In genomic region chr1:134342278-134342664, GRCm38 (mm10) we compare ENCODE assay signal across 13 mouse cellular contexts. TPM values are rescaled to one million over a fixed set of nuclear protein-coding genes. Genes with fewer than 3 reads are reported as not detected.
DNase-seq lines count a peak whose midpoint lies in the region; ATAC-seq and TF ChIP-seq lines count a peak whose summit lies in the region.
"Had no signal": no experiment of that assay in that cellular context is flagged by ENCODE, and none has a peak within 500 bp of the region (broad histone marks: within the 10 kb centered on the region; RNA-seq: fewer than 3 reads in every experiment).

No protein-coding gene starts in this region.

- H3K79me2 ChIP-seq in myocyte (ENCODE audit: control insufficient read depth, insufficient read depth), result no peaks in the 10 kb centered on the region

- H3K4me3 ChIP-seq in forebrain, embryonic 13.5 days, result no peak overlapping the region
- no peak overlapping the region for H3K4me3 ChIP-seq in forebrain, embryonic 14.5 days (ENCODE audit: low read depth, low read length)
- peak overlapping the region; percentile 78; the same call in 1 of the 2 replicates for H3K4me3 ChIP-seq in layer of hippocampus, adult 2 months
- no peak overlapping the region for H3K4me3 ChIP-seq in embryonic facial prominence, embryonic 15.5 days (replicated peaks)
- H3K4me3 ChIP-seq in myocyte, result no peak overlapping the region
- H3K4me3 ChIP-seq: megakaryocyte, embryonic 14.5 days had no signal

- ATAC-seq in forebrain, embryonic 13.5 days, result no peak
- ATAC-seq in forebrain, embryonic 14.5 days, result no peak
- no peak for ATAC-seq in embryonic facial prominence, embryonic 15.5 days (ENCODE audit: insufficient number of reproducible peaks, low FRiP score, low TSS enrichment, low read depth)

- no peak overlapping the region for H3K27ac ChIP-seq in forebrain, embryonic 13.5 days
- H3K27ac ChIP-seq in forebrain, embryonic 14.5 days (ENCODE audit: low read depth, low read length), result no peak overlapping the region
- no peak overlapping the region for H3K27ac ChIP-seq in layer of hippocampus, adult 2 months
- H3K27ac ChIP-seq in embryonic facial prominence, embryonic 15.5 days (replicated peaks), result peak overlapping the region; percentile 19; the same call in 1 of the 2 replicates

- H3K4me1 ChIP-seq in forebrain, embryonic 13.5 days, result peaks cover 16% of the 10 kb centered on the region
- 0 out of 2 replicates have a peak, but pooled peaks cover 6% of the 10 kb centered on the region for H3K4me1 ChIP-seq in forebrain, embryonic 14.5 days (ENCODE audit: control insufficient read depth, insufficient read depth, low read length)
- H3K4me1 ChIP-seq in embryonic facial prominence, embryonic 15.5 days, result peaks cover 18% of the 10 kb centered on the region

- H3K4me2 ChIP-seq in forebrain, embryonic 13.5 days, result no peak overlapping the region
- H3K4me2 ChIP-seq in forebrain, embryonic 14.5 days (ENCODE audit: low read length), result no peak overlapping the region
- no peak overlapping the region for H3K4me2 ChIP-seq in embryonic facial prominence, embryonic 15.5 days (replicated peaks)
- H3K4me2 ChIP-seq in myocyte (ENCODE audit: low read depth), result peak overlapping the region; percentile 51

- TF ChIP-seq POLR2A in myocyte (IDR thresholded peaks at IDR 0.05; ENCODE audit: insufficient read length, low read depth), result no peak

- intact Hi-C loops in left cerebral cortex, postnatal 10 days (cut with DNase I), result no loop called here
- intact Hi-C loops in gastrocnemius, postnatal 36 days (cut with DNase I), result no loop called here

- H3K27me3 ChIP-seq in forebrain, embryonic 13.5 days, result no peaks in the 10 kb centered on the region
- no peaks in the 10 kb centered on the region for H3K27me3 ChIP-seq in forebrain, embryonic 14.5 days (replicated peaks; ENCODE audit: control insufficient read depth, insufficient read depth, low read length)
- no peaks in the 10 kb centered on the region for H3K27me3 ChIP-seq in embryonic facial prominence, embryonic 15.5 days
- no peaks in the 10 kb centered on the region for H3K27me3 ChIP-seq in myocyte (ENCODE audit: control insufficient read depth, insufficient read depth, insufficient read length)

- H3ac ChIP-seq in myocyte (ENCODE audit: control insufficient read depth, insufficient read length), result no peak overlapping the region

- peaks cover 16% of the 10 kb centered on the region for H3K36me3 ChIP-seq in forebrain, embryonic 13.5 days (ENCODE audit: poor library complexity, severe bottlenecking)
- peaks cover 16% of the 10 kb centered on the region; the same call in 1 of the 2 replicates for H3K36me3 ChIP-seq in forebrain, embryonic 14.5 days (ENCODE audit: control insufficient read depth, insufficient read depth, low read length)
- peaks cover 18% of the 10 kb centered on the region for H3K36me3 ChIP-seq in embryonic facial prominence, embryonic 15.5 days
- peaks cover 3% of the 10 kb centered on the region for H3K36me3 ChIP-seq in myocyte (ENCODE audit: control insufficient read depth, insufficient read depth)

- H3K9ac ChIP-seq in forebrain, embryonic 13.5 days, result 0 out of 2 replicates have a peak overlapping the region, but pooled peaks have one; percentile 21
- H3K9ac ChIP-seq in forebrain, embryonic 14.5 days (ENCODE audit: low read length), result no peak overlapping the region
- no peak overlapping the region for H3K9ac ChIP-seq in embryonic facial prominence, embryonic 15.5 days

- H3K9me3 ChIP-seq in forebrain, embryonic 13.5 days (replicated peaks), result no peaks in the 10 kb centered on the region
- H3K9me3 ChIP-seq in forebrain, embryonic 14.5 days (replicated peaks; ENCODE audit: control insufficient read depth, low read length), result no peaks in the 10 kb centered on the region
- no peaks in the 10 kb centered on the region for H3K9me3 ChIP-seq in embryonic facial prominence, embryonic 15.5 days (replicated peaks)

- no peak for TF ChIP-seq CTCF in layer of hippocampus, adult 2 months (conservative IDR thresholded peaks at IDR 0.05)

- no peak for DNase-seq in forebrain, embryonic 14.5 days (ENCODE audit: low spot score)
- no peak for DNase-seq in layer of hippocampus, adult 2 months (ENCODE audit: low spot score in 2 of 2)
- no peak for DNase-seq in layer of hippocampus, postnatal 25 days (ENCODE audit: extremely low spot score in 1 of 2, low spot score in 1 of 2)
- no peak for DNase-seq in left cerebral cortex, postnatal 10 days (ENCODE audit: extremely low spot score in 1 of 2, low spot score in 2 of 2)
- DNase-seq in gastrocnemius, postnatal 36 days, result no peak
- DNase-seq: kidney, adult 8-10 months; lung, adult 18-20 months; thymus, postnatal 14 days had no signal

- 72% methylated on average over 2 of the region's 2 CpGs for WGBS in forebrain, embryonic 13.5 days
- WGBS in forebrain, embryonic 14.5 days, result 67% methylated on average over 2 of the region's 2 CpGs
- WGBS in embryonic facial prominence, embryonic 15.5 days, result 51% methylated on average over 2 of the region's 2 CpGs

TF ChIP-seq in myocyte, 11 proteins besides CTCF, POLR2A, EP300 and RAD21:
- TF ChIP-seq MYOG (IDR thresholded peaks at IDR 0.05; ENCODE audit: control insufficient read depth in 1 of 3, insufficient read depth in 1 of 3, insufficient read length in 2 of 3, low read depth in 2 of 3) (peak in 2 of 3 experiments; percentile 17 to 78), REST (IDR thresholded peaks at IDR 0.05; ENCODE audit: insufficient read depth, insufficient read length) (no peak), CEBPB (IDR thresholded peaks at IDR 0.05; ENCODE audit: insufficient read depth, poor library complexity, severe bottlenecking) (no peak), POLR2AphosphoS2 (IDR thresholded peaks at IDR 0.05; ENCODE audit: insufficient read length, low read depth) (peak; percentile 20), TCF3 (IDR thresholded peaks at IDR 0.05; ENCODE audit: insufficient read length, low read depth) (no peak), E2F4 (IDR thresholded peaks at IDR 0.05; ENCODE audit: insufficient read depth) (no peak), USF1 (IDR thresholded peaks at IDR 0.05; ENCODE audit: low read depth) (no peak), TCF12 (IDR thresholded peaks at IDR 0.05; ENCODE audit: insufficient read depth, poor library complexity, severe bottlenecking) (no peak), SRF (IDR thresholded peaks at IDR 0.05; ENCODE audit: control insufficient read depth, insufficient read length, low read depth) (no peak), MAX (IDR thresholded peaks at IDR 0.05; ENCODE audit: low read depth) (no peak), MYOD1 (IDR thresholded peaks at IDR 0.05; ENCODE audit: control insufficient read depth in 1 of 3, insufficient read length in 2 of 3, low read depth in 2 of 3) (peak in 1 of 3 experiments; percentile 77)

RNA-seq across cellular contexts. Expression of gene Ppfia4, which starts 9.5 kb away (rescaled TPM):
- 3.5 and 3.7 TPM in 2 replicates for polyA plus RNA-seq in forebrain, embryonic 13.5 days (2015; fragmentation: Nextera tagmentation; extraction: Ambion mirVana)
- 5.0 and 7.8 TPM in 2 replicates for polyA plus RNA-seq in forebrain, embryonic 14.5 days (2014; fragmentation: Nextera tagmentation; extraction: Ambion mirVana)
- 10 to 100 TPM; 71.9 to 79.7 TPM for total RNA-seq in layer of hippocampus, adult 2 months (2021)
- total RNA-seq in layer of hippocampus, postnatal 25 days (2021), result 10 to 100 TPM; 69.3 to 78.8 TPM
- polyA plus RNA-seq in embryonic facial prominence, embryonic 15.5 days (2015; fragmentation: Nextera tagmentation; extraction: Ambion mirVana), result 11.6 and 12.2 TPM in 2 replicates
- polyA plus RNA-seq in myocyte (2012; fragmentation: generic; extraction: Trizol), result 35.8 TPM
- 10 to 100 TPM; 78.0 to 78.3 TPM for total RNA-seq in left cerebral cortex, postnatal 10 days (2021)
- total RNA-seq in gastrocnemius, postnatal 36 days (2021), result 1 to 10 TPM in 1 of 2 experiments, under 1 TPM in 1; 0.99 to 1.2 TPM

RNA-seq across cellular contexts. Expression of gene Tmem183a, which starts 19.5 kb away (rescaled TPM):
- 126 and 131 TPM in 2 replicates for polyA plus RNA-seq in forebrain, embryonic 13.5 days (2015; fragmentation: Nextera tagmentation; extraction: Ambion mirVana)
- polyA plus RNA-seq in forebrain, embryonic 14.5 days (2014; fragmentation: Nextera tagmentation; extraction: Ambion mirVana), result 150 and 151 TPM in 2 replicates
- 10 to 100 TPM; 73.5 to 76.7 TPM for total RNA-seq in layer of hippocampus, adult 2 months (2021)
- 10 to 100 TPM; 73.0 to 91.4 TPM for total RNA-seq in layer of hippocampus, postnatal 25 days (2021)
- polyA plus RNA-seq in embryonic facial prominence, embryonic 15.5 days (2015; fragmentation: Nextera tagmentation; extraction: Ambion mirVana), result 70.3 and 82.6 TPM in 2 replicates
- 67.3 TPM for polyA plus RNA-seq in myocyte (2012; fragmentation: generic; extraction: Trizol)
- 10 to 100 TPM; 86.5 to 96.6 TPM for total RNA-seq in left cerebral cortex, postnatal 10 days (2021)
- 10 to 100 TPM; 11.6 to 16.9 TPM for total RNA-seq in gastrocnemius, postnatal 36 days (2021)

RNA-seq across cellular contexts. Expression of gene 4933406M09Rik, which starts 43.5 kb away (rescaled TPM):
- not detected in 2 replicates for polyA plus RNA-seq in forebrain, embryonic 13.5 days (2015; fragmentation: Nextera tagmentation; extraction: Ambion mirVana)
- polyA plus RNA-seq in forebrain, embryonic 14.5 days (2014; fragmentation: Nextera tagmentation; extraction: Ambion mirVana), result not detected in 2 replicates
- total RNA-seq in layer of hippocampus, adult 2 months (2021), result not detected
- not detected for total RNA-seq in layer of hippocampus, postnatal 25 days (2021)
- not detected in 2 replicates for polyA plus RNA-seq in embryonic facial prominence, embryonic 15.5 days (2015; fragmentation: Nextera tagmentation; extraction: Ambion mirVana)
- polyA plus RNA-seq in myocyte (2012; fragmentation: generic; extraction: Trizol), result not detected
- total RNA-seq in left cerebral cortex, postnatal 10 days (2021), result not detected
- total RNA-seq in gastrocnemius, postnatal 36 days (2021), result not detected
- polyA plus RNA-seq: embryonic facial prominence, embryonic 14.5 days had no signal

RNA-seq across cellular contexts. Expression of gene Myog, which starts 52.5 kb away (rescaled TPM):
- not detected in 2 replicates for polyA plus RNA-seq in forebrain, embryonic 13.5 days (2015; fragmentation: Nextera tagmentation; extraction: Ambion mirVana)
- polyA plus RNA-seq in forebrain, embryonic 14.5 days (2014; fragmentation: Nextera tagmentation; extraction: Ambion mirVana), result not detected in 2 replicates
- not detected for total RNA-seq in layer of hippocampus, adult 2 months (2021)
- not detected for total RNA-seq in layer of hippocampus, postnatal 25 days (2021)
- polyA plus RNA-seq in embryonic facial prominence, embryonic 15.5 days (2015; fragmentation: Nextera tagmentation; extraction: Ambion mirVana), result 186 and 239 TPM in 2 replicates
- polyA plus RNA-seq in myocyte (2012; fragmentation: generic; extraction: Trizol), result 1,426 TPM
- not detected for total RNA-seq in left cerebral cortex, postnatal 10 days (2021)
- 10 to 100 TPM; 20.1 to 20.9 TPM for total RNA-seq in gastrocnemius, postnatal 36 days (2021)

Comparison
In these comparisons a context has a peak if more than half of its experiments do, and no peak if none do; other contexts are left out.
1. RNA of gene Ppfia4, which starts 9.5 kb away (total RNA-seq): 71.9 to 79.7 TPM in layer of hippocampus, adult 2 months, 69.3 to 78.8 TPM in layer of hippocampus, postnatal 25 days and 78.0 to 78.3 TPM in left cerebral cortex, postnatal 10 days; 0.99 to 1.2 TPM in gastrocnemius, postnatal 36 days; every median in the first group is over 10 times any median in the second.
2. RNA of gene Tmem183a, which starts 19.5 kb away (total RNA-seq): 86.5 to 96.6 TPM in left cerebral cortex, postnatal 10 days, 73.0 to 91.4 TPM in layer of hippocampus, postnatal 25 days and 73.5 to 76.7 TPM in layer of hippocampus, adult 2 months; 11.6 to 16.9 TPM in gastrocnemius, postnatal 36 days; every median in the first group is over 4 times any median in the second.